Mouse (Mus musculus) myocyte (in vitro differentiated cells): ENCODE results near the gene Lsm4. TPM values are rescaled to one million over a fixed set of nuclear protein-coding genes. Genes with fewer than 3 reads are reported as not detected.
A peak's percentile ranks its signal among the peaks of the same experiment; 100 is the strongest.

Source experiments
- H3K27me3 ChIP-seq: one replicate; pipeline ENCODE4 v1.6.1; 2011; ENCODE audit not compliant: control insufficient read depth, insufficient read depth, insufficient read length
- H3K36me3 ChIP-seq: one replicate; pipeline ENCODE4 v1.6.1; 2011; ENCODE audit not compliant: control insufficient read depth, insufficient read depth
- H3K4me2 ChIP-seq: one replicate; pipeline ENCODE4 v1.6.1; 2011; ENCODE audit warnings: low read depth, control low read depth
- H3K4me3 ChIP-seq: one replicate; pipeline ENCODE4 v1.5.1; 2011; ENCODE audit warnings: mild to moderate bottlenecking, control low read depth, moderate library complexity
- H3K79me2 ChIP-seq: one replicate; pipeline ENCODE4 v1.6.1; 2011; ENCODE audit not compliant: control insufficient read depth, insufficient read depth
- H3ac ChIP-seq: one replicate; pipeline ENCODE4 v1.6.1; 2011; ENCODE audit not compliant: control insufficient read depth, insufficient read length
- CEBPB ChIP-seq: IDR thresholded peaks from 2 replicates; pipeline ENCODE4 v1.6.1; 2011; ENCODE audit warnings: mild to moderate bottlenecking, moderate library complexity; ENCODE audit not compliant: poor library complexity, insufficient read depth, severe bottlenecking
- E2F4 ChIP-seq: IDR thresholded peaks from one replicate; pipeline ENCODE4 v1.6.1; 2011; ENCODE audit warnings: mild to moderate bottlenecking, control low read depth, moderate library complexity; ENCODE audit not compliant: insufficient read depth
- MAX ChIP-seq: IDR thresholded peaks from one replicate; pipeline ENCODE4 v1.6.1; 2011; ENCODE audit warnings: low read depth, mild to moderate bottlenecking, control low read depth
- MYOD1 ChIP-seq, 3 experiments: IDR thresholded peaks; one replicate each; pipeline ENCODE4 v1.6.1; 2011; ENCODE audit warnings: control low read depth in 2 of 3, low read depth in 2 of 3, mild to moderate bottlenecking in 2 of 3, moderate library complexity in 1 of 3; ENCODE audit not compliant: insufficient read length in 2 of 3, control insufficient read depth in 1 of 3
- MYOG ChIP-seq, 3 experiments: IDR thresholded peaks; one replicate each; pipeline ENCODE4 v1.6.1; 2011; ENCODE audit warnings: control low read depth in 2 of 3, low read depth in 2 of 3, mild to moderate bottlenecking in 2 of 3; ENCODE audit not compliant: insufficient read length in 2 of 3, control insufficient read depth in 1 of 3, insufficient read depth in 1 of 3
- POLR2A ChIP-seq: IDR thresholded peaks from one replicate; pipeline ENCODE4 v1.6.1; 2011; ENCODE audit warnings: low read depth, mild to moderate bottlenecking, control low read depth, moderate library complexity; ENCODE audit not compliant: insufficient read length
- POLR2AphosphoS2 ChIP-seq: IDR thresholded peaks from one replicate; pipeline ENCODE4 v1.6.1; 2011; ENCODE audit warnings: low read depth, control low read depth; ENCODE audit not compliant: insufficient read length
- REST ChIP-seq: IDR thresholded peaks from one replicate; pipeline ENCODE4 v1.6.1; 2011; ENCODE audit warnings: mild to moderate bottlenecking, control low read depth, moderate library complexity; ENCODE audit not compliant: insufficient read depth, insufficient read length
- SRF ChIP-seq: IDR thresholded peaks from one replicate; pipeline ENCODE4 v1.6.1; 2011; ENCODE audit warnings: low read depth; ENCODE audit not compliant: control insufficient read depth, insufficient read length
- TCF12 ChIP-seq: IDR thresholded peaks from one replicate; pipeline ENCODE4 v1.6.1; 2011; ENCODE audit warnings: mild to moderate bottlenecking, control low read depth; ENCODE audit not compliant: poor library complexity, insufficient read depth, severe bottlenecking
- TCF3 ChIP-seq: IDR thresholded peaks from one replicate; pipeline ENCODE4 v1.6.1; 2011; ENCODE audit warnings: low read depth, control low read depth; ENCODE audit not compliant: insufficient read length
- USF1 ChIP-seq: IDR thresholded peaks from one replicate; pipeline ENCODE4 v1.6.1; 2011; ENCODE audit warnings: low read depth, mild to moderate bottlenecking, control low read depth, moderate library complexity
- polyA plus RNA-seq: library from polyadenylated mRNA; unstranded; fragments of >200 nt; fragmentation: generic; extraction: Trizol; gene quantifications from one replicate; pipeline ENCODE4 v1.2.1, GENCODE M21; 2012; ENCODE audit warnings: missing spikeins

Gene Lsm4
- polyA plus RNA-seq, 1 experiment: 178 TPM

- Histone ChIP-seq H3K4me3 (peak overlapping the region; percentile 94), H3ac (peak overlapping the region; percentile 68), H3K27me3 (no peaks in the 10 kb centered on the region), H3K4me2 (peak overlapping the region; percentile 83), H3K36me3 (no peaks in the 10 kb centered on the region), H3K79me2 (peaks cover 20% of the 10 kb centered on the region)
- TF ChIP-seq TCF12 (no peak), POLR2A (no peak), REST (no peak), CEBPB (no peak), POLR2AphosphoS2 (no peak), MYOD1 (IDR thresholded peaks at IDR 0.05; ENCODE audit: control insufficient read depth in 1 of 3, insufficient read length in 2 of 3, low read depth in 2 of 3) (no peak), MYOG (IDR thresholded peaks at IDR 0.05; ENCODE audit: control insufficient read depth in 1 of 3, insufficient read depth in 1 of 3, insufficient read length in 2 of 3, low read depth in 2 of 3) (no peak), MAX (no peak), E2F4 (no peak), USF1 (no peak), TCF3 (no peak), SRF (no peak)
These were observed 24.6 kb downstream of the Lsm4 start for GRCm38 (mm10) chr8:70697366-70698250.

- H3K27me3 ChIP-seq: no peaks in the 10 kb centered on the region
- TF ChIP-seq E2F4 (peak; percentile 19), MYOD1 (IDR thresholded peaks at IDR 0.05; ENCODE audit: control insufficient read depth in 1 of 3, insufficient read length in 2 of 3, low read depth in 2 of 3) (peak in 2 of 3 experiments; percentile 29 to 58), TCF3 (no peak), MYOG (IDR thresholded peaks at IDR 0.05; ENCODE audit: control insufficient read depth in 1 of 3, insufficient read depth in 1 of 3, insufficient read length in 2 of 3, low read depth in 2 of 3) (peak in 2 of 3 experiments; percentile 43 to 70), REST (no peak), POLR2A (peak; percentile 94), POLR2AphosphoS2 (peak; percentile 89), USF1 (no peak), SRF (peak; percentile 84)
These were observed 25.5 kb downstream of the Lsm4 start, which contains the start of gene Jund for GRCm38 (mm10) chr8:70698310-70699109. Jund (plus strand) TSS chr8:70698949.

GRCm38 (mm10) chr8:70699116-70699833, 26.2 kb downstream of the Lsm4 start:
- TF ChIP-seq TCF12 (no peak), POLR2AphosphoS2 (peak; percentile 13)
- H3K79me2 ChIP-seq: peaks cover 20% of the 10 kb centered on the region
- H3ac ChIP-seq: peak overlapping the region; percentile 68
- no peak overlapping the region for H3K4me2 ChIP-seq
- H3K4me3 ChIP-seq: peak overlapping the region; percentile 94
- H3K36me3 ChIP-seq: no peaks in the 10 kb centered on the region
- no peaks in the 10 kb centered on the region for H3K27me3 ChIP-seq

More at GRCm38 (mm10) chr8:70698310-70699109, 25.5 kb downstream of the Lsm4 start, which contains the start of gene Jund:
- H3K79me2 ChIP-seq: peaks cover 20% of the 10 kb centered on the region
- H3K4me2 ChIP-seq: peak within 1 kb of the TSS; percentile 83
- peak within 1 kb of the TSS; percentile 94 for H3K4me3 ChIP-seq
- H3K36me3 ChIP-seq: no peaks in the 10 kb centered on the region
- peak within 1 kb of the TSS; percentile 68 for H3ac ChIP-seq

- no peak for TF ChIP-seq MAX
- peak; percentile 72 to 95 (median 93) for TF ChIP-seq MYOG (IDR thresholded peaks at IDR 0.05; ENCODE audit: control insufficient read depth in 1 of 3, insufficient read depth in 1 of 3, insufficient read length in 2 of 3, low read depth in 2 of 3)
- no peak for TF ChIP-seq USF1
- TF ChIP-seq MYOD1 (IDR thresholded peaks at IDR 0.05; ENCODE audit: control insufficient read depth in 1 of 3, insufficient read length in 2 of 3, low read depth in 2 of 3): peak in 2 of 3 experiments; percentile 89 to 92
- TF ChIP-seq E2F4: no peak
- no peak for TF ChIP-seq SRF
- peak; percentile 75 for TF ChIP-seq TCF3
- no peak for TF ChIP-seq TCF12
- peak; percentile 92 for TF ChIP-seq POLR2AphosphoS2
- no peak for TF ChIP-seq CEBPB
- no peak for TF ChIP-seq REST
- TF ChIP-seq POLR2A: peak; percentile 84
- no peaks in the 10 kb centered on the region for H3K27me3 ChIP-seq
- H3K79me2 ChIP-seq: peaks cover 20% of the 10 kb centered on the region
- peak overlapping the region; percentile 94 for H3K4me3 ChIP-seq
- peak overlapping the region; percentile 68 for H3ac ChIP-seq
- H3K4me2 ChIP-seq: peak overlapping the region; percentile 89
- H3K36me3 ChIP-seq: no peaks in the 10 kb centered on the region
These were observed 26.9 kb downstream of the Lsm4 start for GRCm38 (mm10) chr8:70699834-70700554.
